Mouse (Mus musculus) heart, postnatal 36 days (tissue): ENCODE results near the gene 2010003K11Rik. TPM values are rescaled to one million over a fixed set of nuclear protein-coding genes. Genes with fewer than 3 reads are reported as not detected.
"Not testable (repeated sequence)": the region's sequence is repeated elsewhere in the genome, so short reads cannot be mapped to it uniquely, and the experiment has no call there.

Experiments
- DNase-seq, 2 experiments: peaks; one replicate each; pipeline ENCODE4 v3.0.0; 2021 to 2022
- intact Hi-C: fragments of 180-260 bp; cut with DNase I; formaldehyde crosslinking; loops from one replicate; pipeline ENCODE4 v1.15.1; 2025
- total RNA-seq, 2 experiments: library from RNA; stranded (reverse); gene quantifications; 2 replicates each; pipeline ENCODE4 v1.2.3; 2021

2010003K11Rik gene
- total RNA-seq, 2 experiments from 2014 or later = 0.25 TPM; not detected in 1

DNA sequence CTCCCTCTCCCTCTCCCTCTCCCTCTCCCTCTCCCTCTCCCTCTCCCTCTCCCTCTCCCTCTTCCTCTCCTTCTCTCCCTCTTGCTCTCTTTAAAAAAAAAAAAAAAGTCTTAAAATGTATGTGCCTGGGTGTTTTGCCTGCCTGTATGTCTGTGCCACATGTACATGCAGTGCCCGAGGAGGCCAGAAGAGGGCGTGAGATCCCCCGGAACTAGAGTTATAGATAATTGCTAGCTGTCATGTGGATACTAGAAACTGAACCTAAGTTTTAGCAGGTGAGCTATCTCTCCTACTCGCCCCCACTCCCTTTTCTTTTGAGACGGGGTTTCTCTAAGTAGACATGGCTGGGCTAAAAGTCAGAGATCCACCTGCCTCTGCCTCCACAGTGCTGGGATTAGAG lies 30.0 kb downstream of the 2010003K11Rik start:
- intact Hi-C loops = no loop called here
- DNase-seq = no peak

DNA sequence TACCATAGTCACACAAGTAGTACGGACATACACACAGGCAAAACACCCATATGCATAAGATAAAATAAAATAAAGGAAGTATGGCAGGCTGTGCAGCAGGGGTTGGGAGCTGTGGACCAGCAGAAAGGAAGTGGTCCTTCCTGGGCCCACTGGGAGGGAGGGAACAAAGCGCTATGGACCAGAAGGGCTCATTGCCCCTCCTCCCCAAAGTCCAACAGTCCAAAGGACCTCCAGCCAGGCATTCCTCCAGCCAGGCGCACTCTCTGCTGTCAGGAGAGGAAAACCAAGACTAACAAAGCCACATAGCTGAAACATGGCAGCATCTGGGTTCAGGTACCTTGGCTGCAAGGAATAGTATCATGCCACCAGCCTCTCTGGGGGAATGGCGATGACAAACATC lies 33.7 kb downstream of the 2010003K11Rik start:
- DNase-seq = no peak
- intact Hi-C loops = no loop called here

GRCm38 (mm10) chr19:4461981-4462380 lies 36.4 kb downstream of the 2010003K11Rik start:
- intact Hi-C loops = no loop called here
- DNase-seq = no peak

- intact Hi-C loops = no loop called here
- peak; percentile 34 to 68 for DNase-seq
These were observed 42.2 kb downstream of the 2010003K11Rik start for GRCm38 (mm10) chr19:4456227-4456626.

- no peak for DNase-seq
- intact Hi-C loops = no loop called here
These were observed 43.1 kb downstream of the 2010003K11Rik start for GRCm38 (mm10) chr19:4455071-4455800.

DNA sequence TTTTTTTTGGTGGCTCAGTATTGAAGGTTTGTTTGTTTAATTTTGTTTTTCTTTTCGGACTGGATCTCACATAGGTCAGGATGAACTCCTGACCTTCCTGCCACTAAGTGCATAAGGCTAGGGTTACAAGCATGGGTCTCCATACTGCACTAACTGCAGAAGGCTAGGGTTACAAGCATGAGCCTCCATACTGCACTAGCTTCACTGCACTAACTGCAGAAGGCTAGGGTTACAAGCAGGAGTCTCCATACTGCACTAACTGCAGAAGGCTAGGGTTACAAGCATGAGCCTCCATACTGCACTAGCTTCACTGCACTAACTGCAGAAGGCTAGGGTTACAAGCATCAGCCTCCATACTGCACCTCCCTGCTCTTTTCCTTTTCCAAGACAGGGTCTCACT lies 44.3 kb downstream of the 2010003K11Rik start:
- DNase-seq, intact Hi-C loops: not testable (repeated sequence)

- no peak for DNase-seq
- intact Hi-C loops = no loop called here
These were observed 45.9 kb downstream of the 2010003K11Rik start for GRCm38 (mm10) chr19:4452525-4452924.

DNA sequence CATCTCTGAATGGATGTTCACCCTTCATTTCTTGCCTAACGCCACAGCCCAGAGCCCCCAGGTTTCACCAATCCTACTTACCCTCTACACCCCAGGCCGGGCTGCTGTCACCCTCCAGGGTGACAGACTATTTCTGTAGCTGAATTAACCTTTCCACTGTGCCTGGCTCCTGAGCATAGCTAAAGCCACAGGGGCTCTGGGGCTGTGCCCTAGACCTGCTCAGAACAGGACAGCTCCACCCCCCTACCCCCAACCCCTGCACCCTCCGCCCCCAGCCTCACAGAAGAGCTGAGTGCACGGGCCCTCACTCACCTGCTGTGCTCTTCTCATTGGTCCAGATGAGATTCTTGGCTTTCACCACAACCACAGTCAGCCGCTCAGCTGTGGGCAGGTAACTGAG lies 46.4 kb downstream of the 2010003K11Rik start:
- intact Hi-C loops = no loop called here
- DNase-seq = no peak

- DNase-seq = no peak
- intact Hi-C loops = no loop called here
These were observed 47.3 kb downstream of the 2010003K11Rik start for GRCm38 (mm10) chr19:4451098-4451497.

GRCm38 (mm10) chr19:4450666-4451065 lies 47.7 kb downstream of the 2010003K11Rik start:
- no peak for DNase-seq
- intact Hi-C loops = no loop called here

DNA sequence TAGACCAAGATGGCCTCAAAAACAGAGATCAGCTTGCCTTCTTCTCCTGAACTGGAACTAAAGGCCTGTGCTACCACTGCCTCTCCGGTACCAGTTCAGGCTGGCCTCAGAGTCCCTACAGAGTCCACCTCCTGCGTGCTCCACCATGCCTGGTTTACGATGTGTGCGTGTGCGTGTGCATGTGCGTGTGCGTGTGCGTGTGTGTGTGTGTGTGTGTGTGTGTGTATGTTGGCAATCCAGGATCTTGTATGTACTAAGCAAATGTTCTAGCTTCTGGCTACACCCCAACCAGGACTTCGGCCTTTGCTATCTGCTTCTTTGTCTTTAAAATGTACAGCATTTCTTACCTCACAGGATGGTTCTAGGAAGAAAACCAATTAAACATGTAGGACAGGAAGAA lies 49.2 kb downstream of the 2010003K11Rik start:
- no peak for DNase-seq
- intact Hi-C loops = no loop called here

GRCm38 (mm10) chr19:4447445-4447844 lies 50.9 kb downstream of the 2010003K11Rik start:
- intact Hi-C loops = no loop called here
- DNase-seq = no peak

Other genes with a start within 250 kb of the 2010003K11Rik start
- gene Ssh3, start 229.4 kb downstream of the 2010003K11Rik start, total RNA-seq = 1 to 10 TPM; 7.2 to 8.6 TPM
- gene Ankrd13d, start 215.4 kb downstream of the 2010003K11Rik start, total RNA-seq = under 1 TPM; 0.51 to 0.80 TPM
- 10 to 100 TPM; 47.5 to 50.4 TPM for gene Grk2, start 192.4 kb downstream of the 2010003K11Rik start, total RNA-seq
- gene Kdm2a, start 100.3 kb downstream of the 2010003K11Rik start, total RNA-seq = 10 to 100 TPM; 39.4 to 41.1 TPM
- gene Rhod, start 59.2 kb downstream of the 2010003K11Rik start, total RNA-seq = 1 to 10 TPM; 5.5 to 5.8 TPM
- gene Syt12, start 21.1 kb downstream of the 2010003K11Rik start, total RNA-seq = 1 to 10 TPM; 6.2 to 8.2 TPM
- gene Pcx, start 11.9 kb upstream of the 2010003K11Rik start, total RNA-seq = 10 to 100 TPM; 36.9 to 43.8 TPM
- 1 to 10 TPM; 7.7 to 9.2 TPM for gene Lrfn4, start 117.1 kb upstream of the 2010003K11Rik start, total RNA-seq
- gene Rce1, start 127.1 kb upstream of the 2010003K11Rik start, total RNA-seq = 10 to 100 TPM in 1 of 2 experiments, 1 to 10 TPM in 1; 9.4 to 10.1 TPM
- gene Gm960, start 200.1 kb upstream of the 2010003K11Rik start, total RNA-seq = not detected
- under 1 TPM; 0.19 to 0.22 TPM for gene Sptbn2, start 212.6 kb upstream of the 2010003K11Rik start, total RNA-seq